20 mouse cellular contexts compared by ENCODE assay signal in genomic region chr10:117561909-117562849, GRCm38 (mm10).
"Had no signal": no experiment of that assay in that cellular context is flagged by ENCODE, and none has a peak within 500 bp of the region (broad histone marks: within the 10 kb centered on the region; RNA-seq: fewer than 3 reads in every experiment).

No protein-coding gene starts in this region.

- H3K9me3 ChIP-seq: heart, embryonic 10.5 days; hindbrain, embryonic 13.5 days; hindbrain, embryonic 15.5 days had no signal

- H3K27me3 ChIP-seq: hindbrain, embryonic 13.5 days; hindbrain, embryonic 15.5 days; limb, embryonic 12.5 days had no signal

- H3K9ac ChIP-seq: heart, embryonic 12.5 days; hindbrain, embryonic 13.5 days; hindbrain, embryonic 15.5 days; limb, embryonic 12.5 days had no signal

- H3K4me2 ChIP-seq: heart, embryonic 12.5 days; hindbrain, embryonic 13.5 days; hindbrain, embryonic 15.5 days; limb, embryonic 12.5 days had no signal

- DNase-seq: gastrocnemius, adult 2 months; gastrocnemius, postnatal 10 days; gastrocnemius, postnatal 25 days; heart, postnatal 36 days; kidney, adult 18-20 months; kidney, adult 8-10 months; kidney, postnatal 10 days; kidney, postnatal 25 days; kidney, postnatal 4 days; layer of hippocampus, postnatal 36 days; left cerebral cortex, postnatal 4 days; liver had no signal

- H3K4me1 ChIP-seq: heart, embryonic 12.5 days had no signal

- H3K27ac ChIP-seq: gastrocnemius, adult 2 months; heart, embryonic 10.5 days; hindbrain, embryonic 13.5 days; hindbrain, embryonic 15.5 days; hindbrain, postnatal 0 days; layer of hippocampus, adult 2 months; limb, embryonic 12.5 days had no signal

- H3K36me3 ChIP-seq: heart, embryonic 10.5 days; heart, embryonic 12.5 days; hindbrain, embryonic 13.5 days; hindbrain, embryonic 15.5 days; limb, embryonic 12.5 days had no signal

- H3K4me3 ChIP-seq: gastrocnemius, adult 2 months; heart, embryonic 10.5 days; heart, embryonic 12.5 days; hindbrain, embryonic 13.5 days; hindbrain, embryonic 15.5 days; layer of hippocampus, adult 2 months; limb, embryonic 12.5 days had no signal

- ATAC-seq: forebrain, embryonic 16.5 days; hindbrain, postnatal 0 days had no signal
